Mouse (Mus musculus) layer of hippocampus, postnatal 14 days (tissue): ENCODE data around the gene Npepps. TPM values are rescaled to one million over a fixed set of nuclear protein-coding genes. Genes with fewer than 3 reads are reported as not detected.
"Not testable (repeated sequence)": the region's sequence is repeated elsewhere in the genome, so short reads cannot be mapped to it uniquely, and the experiment has no call there.

Experiments used
- DNase-seq, 2 experiments: peaks; one replicate each; pipeline ENCODE4 v3.0.0; 2021 to 2022; ENCODE audit warnings: low spot score in 2 of 2, mixed read lengths in 1 of 2
- total RNA-seq, 2 experiments: library from RNA; stranded (reverse); gene quantifications; 2 replicates each; pipeline ENCODE4 v1.2.3; 2021

The Npepps gene
- total RNA-seq, 2 experiments from 2014 or later: 138 TPM

- DNase-seq: no peak
Measured at GRCm38 (mm10) chr11:97299939-97300338, 19.5 kb upstream of the Npepps start.

GRCm38 (mm10) chr11:97296542-97296941, 16.1 kb upstream of the Npepps start:
- DNase-seq: no peak

GRCm38 (mm10) chr11:97292731-97293130, 12.3 kb upstream of the Npepps start:
- no peak for DNase-seq

GRCm38 (mm10) chr11:97289276-97290230, 9.1 kb upstream of the Npepps start:
- DNase-seq: peak; percentile 41 to 72

- no peak for DNase-seq
Measured at GRCm38 (mm10) chr11:97287643-97288042, 7.2 kb upstream of the Npepps start.

- no peak for DNase-seq
Measured at GRCm38 (mm10) chr11:97286973-97287372, 6.5 kb upstream of the Npepps start.

- DNase-seq: no peak
Measured at GRCm38 (mm10) chr11:97285852-97286775, 5.7 kb upstream of the Npepps start.

GRCm38 (mm10) chr11:97284854-97285253, 4.4 kb upstream of the Npepps start:
- DNase-seq: no peak

GRCm38 (mm10) chr11:97282179-97282578, 1.7 kb upstream of the Npepps start:
- no peak for DNase-seq

- peak; percentile 59 for DNase-seq
Measured at GRCm38 (mm10) chr11:97279405-97280215, 828 bp downstream of the Npepps start.

- DNase-seq: no peak
Measured at GRCm38 (mm10) chr11:97279040-97279404, 1.4 kb downstream of the Npepps start.

- DNase-seq: no peak
Measured at GRCm38 (mm10) chr11:97278456-97278855, 2.0 kb downstream of the Npepps start.

GRCm38 (mm10) chr11:97277166-97277565, 3.3 kb downstream of the Npepps start:
- no peak for DNase-seq

GRCm38 (mm10) chr11:97276019-97276418, 4.4 kb downstream of the Npepps start:
- no peak for DNase-seq

GRCm38 (mm10) chr11:97275349-97275748, 5.1 kb downstream of the Npepps start:
- no peak for DNase-seq

- DNase-seq: not testable (repeated sequence)
Measured at GRCm38 (mm10) chr11:97274947-97275346, 5.5 kb downstream of the Npepps start.

- DNase-seq: no peak
Measured at GRCm38 (mm10) chr11:97273613-97274012, 6.8 kb downstream of the Npepps start.

GRCm38 (mm10) chr11:97272835-97273234, 7.6 kb downstream of the Npepps start:
- DNase-seq: no peak

GRCm38 (mm10) chr11:97270004-97270403, 10.4 kb downstream of the Npepps start:
- not testable (repeated sequence) for DNase-seq

GRCm38 (mm10) chr11:97266544-97266943, 13.9 kb downstream of the Npepps start:
- DNase-seq: not testable (repeated sequence)

GRCm38 (mm10) chr11:97249649-97250048, 30.8 kb downstream of the Npepps start:
- DNase-seq: not testable (repeated sequence)
